Mouse (Mus musculus): Measurements from ENCODE around the gene Lman2. TPM values are rescaled to one million over a fixed set of nuclear protein-coding genes. Genes with fewer than 3 reads are reported as not detected.

The Lman2 gene
- polyA plus RNA-seq, 1 experiment, result 81.4 TPM

- H3K79me2 ChIP-seq (ENCODE audit: control insufficient read depth, insufficient read depth), result no peaks in the 10 kb centered on the region
- peaks cover 43% of the 10 kb centered on the region for H3K27me3 ChIP-seq (ENCODE audit: control insufficient read depth, insufficient read depth, insufficient read length)
- H3K36me3 ChIP-seq (ENCODE audit: control insufficient read depth, insufficient read depth), result no peaks in the 10 kb centered on the region
- H3K79me3 ChIP-seq (ENCODE audit: low read depth), result no peaks in the 10 kb centered on the region
- H3ac ChIP-seq (ENCODE audit: control insufficient read depth, insufficient read length, low read depth), result no peak within 1 kb of the TSS
- TF ChIP-seq MAX (IDR thresholded peaks at IDR 0.05), result no peak
- TF ChIP-seq USF1 (IDR thresholded peaks at IDR 0.05; ENCODE audit: low read depth), result no peak
- TF ChIP-seq MYOG (IDR thresholded peaks at IDR 0.05; ENCODE audit: control insufficient read depth, extremely low read depth, insufficient read length), result no peak
- TF ChIP-seq CEBPB (IDR thresholded peaks at IDR 0.05; ENCODE audit: low read depth), result no peak
- no peak for TF ChIP-seq CTCF (IDR thresholded peaks at IDR 0.05; ENCODE audit: control insufficient read depth, insufficient read depth, insufficient read length)
- no peak for TF ChIP-seq FOSL1 (IDR thresholded peaks at IDR 0.05; ENCODE audit: insufficient read depth, low read length, poor library complexity, severe bottlenecking)
- TF ChIP-seq MYOD1 (IDR thresholded peaks at IDR 0.05; ENCODE audit: control insufficient read depth, insufficient read length, low read depth), result no peak
- H3K4me3 ChIP-seq (ENCODE audit: insufficient read depth, poor library complexity, severe bottlenecking), result no peak within 1 kb of the TSS
These were observed 35.5 kb upstream of the Lman2 start, which contains the start of gene Slc34a1 for GRCm38 (mm10) chr13:55398088-55398487. Slc34a1 (plus strand) TSS chr13:55398187.

- Histone ChIP-seq H3K79me2 (ENCODE audit: control insufficient read depth, insufficient read depth) (no peaks in the 10 kb centered on the region), H3K4me3 (ENCODE audit: insufficient read depth, poor library complexity, severe bottlenecking) (no peak overlapping the region), H3ac (ENCODE audit: control insufficient read depth, insufficient read length, low read depth) (no peak overlapping the region), H3K27me3 (ENCODE audit: control insufficient read depth, insufficient read depth, insufficient read length) (peaks cover 17% of the 10 kb centered on the region), H3K79me3 (ENCODE audit: low read depth) (no peaks in the 10 kb centered on the region), H3K36me3 (ENCODE audit: control insufficient read depth, insufficient read depth) (no peaks in the 10 kb centered on the region)
- no peak for TF ChIP-seq FOSL1 (IDR thresholded peaks at IDR 0.05; ENCODE audit: insufficient read depth, low read length, poor library complexity, severe bottlenecking)
These were observed 30.4 kb upstream of the Lman2 start for GRCm38 (mm10) chr13:55392933-55393332.

- Histone ChIP-seq H3K36me3 (ENCODE audit: control insufficient read depth, insufficient read depth) (no peaks in the 10 kb centered on the region), H3K79me3 (ENCODE audit: low read depth) (no peaks in the 10 kb centered on the region), H3K27me3 (ENCODE audit: control insufficient read depth, insufficient read depth, insufficient read length) (peaks cover 19% of the 10 kb centered on the region), H3K79me2 (ENCODE audit: control insufficient read depth, insufficient read depth) (no peaks in the 10 kb centered on the region), H3ac (ENCODE audit: control insufficient read depth, insufficient read length, low read depth) (no peak overlapping the region), H3K4me3 (ENCODE audit: insufficient read depth, poor library complexity, severe bottlenecking) (no peak overlapping the region)
- TF ChIP-seq CEBPB (IDR thresholded peaks at IDR 0.05; ENCODE audit: low read depth), result no peak
- TF ChIP-seq MYOD1 (IDR thresholded peaks at IDR 0.05; ENCODE audit: control insufficient read depth, insufficient read length, low read depth), result no peak
- no peak for TF ChIP-seq MAX (IDR thresholded peaks at IDR 0.05)
- TF ChIP-seq MYOG (IDR thresholded peaks at IDR 0.05; ENCODE audit: control insufficient read depth, extremely low read depth, insufficient read length), result no peak
- no peak for TF ChIP-seq FOSL1 (IDR thresholded peaks at IDR 0.05; ENCODE audit: insufficient read depth, low read length, poor library complexity, severe bottlenecking)
- TF ChIP-seq CTCF (IDR thresholded peaks at IDR 0.05; ENCODE audit: control insufficient read depth, insufficient read depth, insufficient read length), result no peak
- no peak for TF ChIP-seq USF1 (IDR thresholded peaks at IDR 0.05; ENCODE audit: low read depth)
These were observed 29.0 kb upstream of the Lman2 start for GRCm38 (mm10) chr13:55391626-55392029.

GRCm38 (mm10) chr13:55390644-55391043 lies 28.1 kb upstream of the Lman2 start:
- no peaks in the 10 kb centered on the region for H3K79me3 ChIP-seq (ENCODE audit: low read depth)
- no peaks in the 10 kb centered on the region for H3K36me3 ChIP-seq (ENCODE audit: control insufficient read depth, insufficient read depth)
- no peak overlapping the region for H3K4me3 ChIP-seq (ENCODE audit: insufficient read depth, poor library complexity, severe bottlenecking)
- no peaks in the 10 kb centered on the region for H3K79me2 ChIP-seq (ENCODE audit: control insufficient read depth, insufficient read depth)
- no peak overlapping the region for H3ac ChIP-seq (ENCODE audit: control insufficient read depth, insufficient read length, low read depth)
- H3K27me3 ChIP-seq (ENCODE audit: control insufficient read depth, insufficient read depth, insufficient read length), result peaks cover 17% of the 10 kb centered on the region
- TF ChIP-seq USF1 (IDR thresholded peaks at IDR 0.05; ENCODE audit: low read depth) (no peak), MAX (IDR thresholded peaks at IDR 0.05) (no peak), CEBPB (IDR thresholded peaks at IDR 0.05; ENCODE audit: low read depth) (no peak), CTCF (IDR thresholded peaks at IDR 0.05; ENCODE audit: control insufficient read depth, insufficient read depth, insufficient read length) (no peak), FOSL1 (IDR thresholded peaks at IDR 0.05; ENCODE audit: insufficient read depth, low read length, poor library complexity, severe bottlenecking) (no peak), MYOD1 (IDR thresholded peaks at IDR 0.05; ENCODE audit: control insufficient read depth, insufficient read length, low read depth) (no peak), MYOG (IDR thresholded peaks at IDR 0.05; ENCODE audit: control insufficient read depth, extremely low read depth, insufficient read length) (no peak)

GRCm38 (mm10) chr13:55381790-55382189 lies 19.2 kb upstream of the Lman2 start:
- no peak overlapping the region for H3K4me3 ChIP-seq (ENCODE audit: insufficient read depth, poor library complexity, severe bottlenecking)
- H3ac ChIP-seq (ENCODE audit: control insufficient read depth, insufficient read length, low read depth), result no peak overlapping the region
- no peak for TF ChIP-seq CEBPB (IDR thresholded peaks at IDR 0.05; ENCODE audit: low read depth)
- no peak for TF ChIP-seq USF1 (IDR thresholded peaks at IDR 0.05; ENCODE audit: low read depth)
- no peak for TF ChIP-seq MYOG (IDR thresholded peaks at IDR 0.05; ENCODE audit: control insufficient read depth, extremely low read depth, insufficient read length)
- no peak for TF ChIP-seq MYOD1 (IDR thresholded peaks at IDR 0.05; ENCODE audit: control insufficient read depth, insufficient read length, low read depth)
- no peak for TF ChIP-seq CTCF (IDR thresholded peaks at IDR 0.05; ENCODE audit: control insufficient read depth, insufficient read depth, insufficient read length)
- no peak for TF ChIP-seq FOSL1 (IDR thresholded peaks at IDR 0.05; ENCODE audit: insufficient read depth, low read length, poor library complexity, severe bottlenecking)
- TF ChIP-seq MAX (IDR thresholded peaks at IDR 0.05), result no peak
- no peaks in the 10 kb centered on the region for H3K36me3 ChIP-seq (ENCODE audit: control insufficient read depth, insufficient read depth)
- no peaks in the 10 kb centered on the region for H3K79me2 ChIP-seq (ENCODE audit: control insufficient read depth, insufficient read depth)
- H3K27me3 ChIP-seq (ENCODE audit: control insufficient read depth, insufficient read depth, insufficient read length), result peaks cover 77% of the 10 kb centered on the region
- H3K79me3 ChIP-seq (ENCODE audit: low read depth), result no peaks in the 10 kb centered on the region

GRCm38 (mm10) chr13:55378907-55379580 lies 16.5 kb upstream of the Lman2 start:
- peaks cover 85% of the 10 kb centered on the region for H3K27me3 ChIP-seq (ENCODE audit: control insufficient read depth, insufficient read depth, insufficient read length)
- H3K4me3 ChIP-seq (ENCODE audit: insufficient read depth, poor library complexity, severe bottlenecking), result no peak overlapping the region
- TF ChIP-seq MYOG (IDR thresholded peaks at IDR 0.05; ENCODE audit: control insufficient read depth, extremely low read depth, insufficient read length) (no peak), MYOD1 (IDR thresholded peaks at IDR 0.05; ENCODE audit: control insufficient read depth, insufficient read length, low read depth) (no peak), USF1 (IDR thresholded peaks at IDR 0.05; ENCODE audit: low read depth) (no peak), FOSL1 (IDR thresholded peaks at IDR 0.05; ENCODE audit: insufficient read depth, low read length, poor library complexity, severe bottlenecking) (no peak), MAX (IDR thresholded peaks at IDR 0.05) (no peak), CEBPB (IDR thresholded peaks at IDR 0.05; ENCODE audit: low read depth) (no peak), CTCF (IDR thresholded peaks at IDR 0.05; ENCODE audit: control insufficient read depth, insufficient read depth, insufficient read length) (no peak)
- no peaks in the 10 kb centered on the region for H3K79me3 ChIP-seq (ENCODE audit: low read depth)
- no peak overlapping the region for H3ac ChIP-seq (ENCODE audit: control insufficient read depth, insufficient read length, low read depth)
- no peaks in the 10 kb centered on the region for H3K36me3 ChIP-seq (ENCODE audit: control insufficient read depth, insufficient read depth)
- H3K79me2 ChIP-seq (ENCODE audit: control insufficient read depth, insufficient read depth), result no peaks in the 10 kb centered on the region

All from C2C12 (cell line).